Mouse (Mus musculus): ENCODE measurements around the gene Msh4. TPM values are rescaled to one million over a fixed set of nuclear protein-coding genes. Genes with fewer than 3 reads are reported as not detected.

Gene Msh4
- total RNA-seq, 1 experiment = 1.4 TPM

DNA sequence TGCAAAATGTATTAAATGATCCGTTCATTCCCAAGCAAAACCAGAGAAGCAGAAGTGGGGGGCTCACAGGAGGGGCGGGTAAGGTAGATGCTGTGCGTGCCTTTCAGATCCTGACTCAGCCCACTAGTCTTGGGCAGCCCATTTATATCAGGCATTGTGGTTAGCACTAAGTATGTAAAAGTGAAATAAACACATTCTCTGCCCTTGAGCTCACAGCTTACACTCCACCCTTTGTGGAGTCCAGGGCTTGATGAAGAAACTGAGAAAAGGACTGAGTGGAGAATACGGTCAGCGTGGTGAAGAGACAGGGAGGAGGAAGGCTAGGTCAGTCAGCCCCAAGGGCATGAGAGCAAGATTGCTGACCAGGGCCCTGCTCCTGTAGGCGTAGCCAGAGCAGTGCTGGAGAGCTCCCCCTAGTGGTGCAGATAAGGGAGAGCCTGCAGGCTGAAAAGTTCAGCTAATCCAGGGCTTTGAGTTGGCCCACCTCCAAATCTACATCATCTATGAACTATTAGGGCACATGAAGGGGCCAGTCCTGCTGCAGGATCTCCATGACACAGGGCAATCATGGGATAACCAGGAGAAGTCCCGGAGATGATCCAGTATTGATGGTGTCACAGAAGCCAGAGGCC, 70.4 kb downstream of the Msh4 start:
- Histone ChIP-seq H3K9ac (ENCODE audit: insufficient read depth, low read depth, low read length, poor library complexity, severe bottlenecking) (no peak overlapping the region), H3K9me3 (ENCODE audit: control insufficient read depth, insufficient read depth, low read depth, low read length) (no peaks in the 10 kb centered on the region), H3K36me3 (ENCODE audit: control insufficient read depth, insufficient read depth, low read length, poor library complexity, severe bottlenecking) (no peaks in the 10 kb centered on the region), H3K27ac (ENCODE audit: insufficient read depth, low read depth, low read length, poor library complexity, severe bottlenecking) (no peak overlapping the region), H3K4me3 (ENCODE audit: insufficient read depth in 1 of 2, low read depth in 1 of 2, low read length in 2 of 2, poor library complexity in 1 of 2, severe bottlenecking in 1 of 2) (no peak overlapping the region), H3K4me1 (ENCODE audit: control insufficient read depth in 2 of 2, insufficient read depth in 2 of 2, low read length in 2 of 2, poor library complexity in 1 of 2) (no peaks in the 10 kb centered on the region)
- TF ChIP-seq ZC3H11A (IDR thresholded peaks at IDR 0.05; ENCODE audit: borderline replicate concordance, low read depth, low read length) = peak; percentile 21; the same call in 1 of the 2 replicates
- TF ChIP-seq ZNF384 (IDR thresholded peaks at IDR 0.05; ENCODE audit: low read depth, low read length) = no peak
- in situ Hi-C loops (cut with MboI; ENCODE audit: low sequenced_read_pairs in 2 of 2, unreplicated experiment in 2 of 2) = no loop called here
- DNase-seq (ENCODE audit: low read depth, low spot score) = peak; percentile 35

GRCm38 (mm10) chr3:153834071-153834470, 71.9 kb downstream of the Msh4 start:
- TF ChIP-seq HCFC1 (IDR thresholded peaks at IDR 0.05; ENCODE audit: borderline replicate concordance, insufficient read depth, low read length) = no peak
- TF ChIP-seq MAFK (IDR thresholded peaks at IDR 0.05; ENCODE audit: insufficient read depth, low read depth, low read length) = no peak
- no peak for TF ChIP-seq CHD2 (IDR thresholded peaks at IDR 0.05; ENCODE audit: low read depth, low read length)
- TF ChIP-seq ZC3H11A (IDR thresholded peaks at IDR 0.05; ENCODE audit: borderline replicate concordance, low read depth, low read length) = no peak
- TF ChIP-seq ZNF384 (IDR thresholded peaks at IDR 0.05; ENCODE audit: low read depth, low read length) = no peak
- DNase-seq (ENCODE audit: low read depth, low spot score) = no peak
- Histone ChIP-seq H3K9ac (ENCODE audit: insufficient read depth, low read depth, low read length, poor library complexity, severe bottlenecking) (no peak overlapping the region), H3K4me3 (ENCODE audit: insufficient read depth in 1 of 2, low read depth in 1 of 2, low read length in 2 of 2, poor library complexity in 1 of 2, severe bottlenecking in 1 of 2) (no peak overlapping the region), H3K9me3 (ENCODE audit: control insufficient read depth, insufficient read depth, low read depth, low read length) (no peaks in the 10 kb centered on the region), H3K27ac (ENCODE audit: insufficient read depth, low read depth, low read length, poor library complexity, severe bottlenecking) (no peak overlapping the region), H3K4me1 (ENCODE audit: control insufficient read depth in 2 of 2, insufficient read depth in 2 of 2, low read length in 2 of 2, poor library complexity in 1 of 2) (no peaks in the 10 kb centered on the region), H3K36me3 (ENCODE audit: control insufficient read depth, insufficient read depth, low read length, poor library complexity, severe bottlenecking) (no peaks in the 10 kb centered on the region)
- in situ Hi-C loops (cut with MboI; ENCODE audit: low sequenced_read_pairs in 2 of 2, unreplicated experiment in 2 of 2) = no loop called here

DNA sequence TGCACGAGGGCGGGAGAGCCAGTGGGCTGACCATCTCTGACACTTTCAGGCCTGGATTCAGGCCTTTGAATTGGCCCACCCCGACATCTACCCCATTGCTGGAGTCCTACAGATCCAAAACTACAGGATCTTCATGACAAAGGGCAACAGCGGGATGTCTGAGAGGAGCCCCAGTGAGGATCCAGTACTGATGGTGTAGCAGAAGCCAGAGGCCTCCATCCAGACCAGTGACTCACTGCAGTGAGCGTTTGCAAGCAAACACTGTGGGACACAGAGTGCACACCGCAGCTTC, 73.3 kb downstream of the Msh4 start:
- no peaks in the 10 kb centered on the region for H3K9me3 ChIP-seq (ENCODE audit: control insufficient read depth, insufficient read depth, low read depth, low read length)
- no peak overlapping the region for H3K9ac ChIP-seq (ENCODE audit: insufficient read depth, low read depth, low read length, poor library complexity, severe bottlenecking)
- no peaks in the 10 kb centered on the region for H3K4me1 ChIP-seq (ENCODE audit: control insufficient read depth in 2 of 2, insufficient read depth in 2 of 2, low read length in 2 of 2, poor library complexity in 1 of 2)
- DNase-seq (ENCODE audit: low read depth, low spot score) = no peak
- TF ChIP-seq ZC3H11A (IDR thresholded peaks at IDR 0.05; ENCODE audit: borderline replicate concordance, low read depth, low read length) (no peak), MAFK (IDR thresholded peaks at IDR 0.05; ENCODE audit: insufficient read depth, low read depth, low read length) (no peak), ZNF384 (IDR thresholded peaks at IDR 0.05; ENCODE audit: low read depth, low read length) (no peak), HCFC1 (IDR thresholded peaks at IDR 0.05; ENCODE audit: borderline replicate concordance, insufficient read depth, low read length) (no peak), CHD2 (IDR thresholded peaks at IDR 0.05; ENCODE audit: low read depth, low read length) (no peak)
- H3K4me3 ChIP-seq (ENCODE audit: insufficient read depth in 1 of 2, low read depth in 1 of 2, low read length in 2 of 2, poor library complexity in 1 of 2, severe bottlenecking in 1 of 2) = no peak overlapping the region
- H3K27ac ChIP-seq (ENCODE audit: insufficient read depth, low read depth, low read length, poor library complexity, severe bottlenecking) = no peak overlapping the region
- no peaks in the 10 kb centered on the region for H3K36me3 ChIP-seq (ENCODE audit: control insufficient read depth, insufficient read depth, low read length, poor library complexity, severe bottlenecking)
- in situ Hi-C loops (cut with MboI; ENCODE audit: low sequenced_read_pairs in 2 of 2, unreplicated experiment in 2 of 2) = no loop called here

- Histone ChIP-seq H3K4me3 (ENCODE audit: insufficient read depth in 1 of 2, low read depth in 1 of 2, low read length in 2 of 2, poor library complexity in 1 of 2, severe bottlenecking in 1 of 2) (no peak overlapping the region), H3K27ac (ENCODE audit: insufficient read depth, low read depth, low read length, poor library complexity, severe bottlenecking) (no peak overlapping the region), H3K9ac (ENCODE audit: insufficient read depth, low read depth, low read length, poor library complexity, severe bottlenecking) (no peak overlapping the region), H3K4me1 (ENCODE audit: control insufficient read depth in 2 of 2, insufficient read depth in 2 of 2, low read length in 2 of 2, poor library complexity in 1 of 2) (no peaks in the 10 kb centered on the region), H3K36me3 (ENCODE audit: control insufficient read depth, insufficient read depth, low read length, poor library complexity, severe bottlenecking) (no peaks in the 10 kb centered on the region), H3K9me3 (ENCODE audit: control insufficient read depth, insufficient read depth, low read depth, low read length) (no peaks in the 10 kb centered on the region)
- TF ChIP-seq MAFK (IDR thresholded peaks at IDR 0.05; ENCODE audit: insufficient read depth, low read depth, low read length) (no peak), ZNF384 (IDR thresholded peaks at IDR 0.05; ENCODE audit: low read depth, low read length) (no peak), HCFC1 (IDR thresholded peaks at IDR 0.05; ENCODE audit: borderline replicate concordance, insufficient read depth, low read length) (no peak), ZC3H11A (IDR thresholded peaks at IDR 0.05; ENCODE audit: borderline replicate concordance, low read depth, low read length) (no peak), CHD2 (IDR thresholded peaks at IDR 0.05; ENCODE audit: low read depth, low read length) (no peak)
- DNase-seq (ENCODE audit: low read depth, low spot score) = no peak
- in situ Hi-C loops (cut with MboI; ENCODE audit: low sequenced_read_pairs in 2 of 2, unreplicated experiment in 2 of 2) = no loop called here
Observed at GRCm38 (mm10) chr3:153831873-153832653, 73.9 kb downstream of the Msh4 start.

Measured in ES-E14 (cell line).